Mouse (Mus musculus) cerebellum, postnatal 25 days (tissue): ENCODE data around the gene Sdhc.

Source experiments
- DNase-seq, 2 experiments: peaks; one replicate each; pipeline ENCODE4 v3.0.0; 2021; ENCODE audit warnings: mixed read lengths in 2 of 2

Sdhc gene

DNA sequence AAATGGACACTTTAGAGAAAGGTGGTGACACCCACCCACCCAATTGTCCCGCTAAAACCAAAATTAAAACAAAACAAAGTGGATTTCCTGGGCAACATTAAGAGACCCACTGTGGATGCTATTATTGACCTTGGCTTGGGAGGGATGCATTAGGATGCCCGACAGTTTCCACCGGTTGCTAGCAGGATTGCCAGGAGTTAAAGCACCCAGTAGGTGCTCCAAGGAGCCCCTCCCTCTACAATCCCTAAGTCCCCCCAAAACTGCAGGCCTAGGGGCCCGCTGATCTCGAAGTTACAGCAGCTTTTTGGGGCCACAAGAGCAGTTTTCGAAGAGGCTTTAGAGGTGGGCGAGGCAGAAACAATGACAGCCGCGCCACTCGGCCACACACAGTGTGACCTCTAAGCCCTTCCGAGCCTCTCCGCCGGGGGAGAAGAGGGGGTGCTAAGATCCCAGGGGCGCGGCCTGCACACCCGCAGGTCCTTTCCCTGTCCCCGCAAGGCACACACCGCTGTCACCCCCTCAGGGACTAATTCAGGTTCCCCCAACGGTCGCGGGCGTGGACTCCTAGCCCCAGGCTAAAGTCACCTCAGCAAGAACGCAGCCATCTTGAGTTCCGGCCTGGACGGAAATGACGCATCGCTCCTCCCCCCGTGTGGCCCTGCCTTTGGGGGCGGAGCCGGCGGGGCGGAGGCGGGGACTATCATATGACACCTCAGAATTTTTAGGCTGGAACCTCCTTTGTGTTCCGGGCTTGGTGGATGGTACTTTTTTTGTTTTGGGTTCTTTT lies at the start of gene Sdhc, which contains the start of gene Mpz:
Gene Sdhc, minus strand, starts transcription at position 630 of the 787 bp plus-strand sequence.
Gene Mpz, plus strand, starts transcription at position 738 of the 787 bp plus-strand sequence.
- DNase-seq: peak; percentile 95 to 97

DNA sequence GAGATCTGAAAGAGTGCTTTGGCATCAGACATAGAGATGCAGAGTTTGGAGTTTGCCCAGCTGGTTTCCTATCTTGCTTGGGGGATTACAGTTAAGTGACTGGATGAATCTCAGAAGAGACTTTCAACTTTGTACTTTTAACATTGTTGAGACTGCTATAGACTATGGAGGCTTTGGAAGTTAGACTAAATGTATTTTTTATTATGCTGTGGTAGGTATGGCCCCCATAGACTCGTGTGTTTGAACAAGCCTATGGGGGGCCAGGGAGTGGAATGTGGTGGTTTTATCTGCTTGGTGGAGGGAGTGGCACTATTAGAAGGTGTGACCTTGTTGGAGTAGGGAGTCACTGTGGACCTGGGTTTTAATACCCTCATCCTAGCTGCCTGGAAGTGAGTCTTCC lies 49.1 kb upstream of the Sdhc start:
- no peak for DNase-seq

DNA sequence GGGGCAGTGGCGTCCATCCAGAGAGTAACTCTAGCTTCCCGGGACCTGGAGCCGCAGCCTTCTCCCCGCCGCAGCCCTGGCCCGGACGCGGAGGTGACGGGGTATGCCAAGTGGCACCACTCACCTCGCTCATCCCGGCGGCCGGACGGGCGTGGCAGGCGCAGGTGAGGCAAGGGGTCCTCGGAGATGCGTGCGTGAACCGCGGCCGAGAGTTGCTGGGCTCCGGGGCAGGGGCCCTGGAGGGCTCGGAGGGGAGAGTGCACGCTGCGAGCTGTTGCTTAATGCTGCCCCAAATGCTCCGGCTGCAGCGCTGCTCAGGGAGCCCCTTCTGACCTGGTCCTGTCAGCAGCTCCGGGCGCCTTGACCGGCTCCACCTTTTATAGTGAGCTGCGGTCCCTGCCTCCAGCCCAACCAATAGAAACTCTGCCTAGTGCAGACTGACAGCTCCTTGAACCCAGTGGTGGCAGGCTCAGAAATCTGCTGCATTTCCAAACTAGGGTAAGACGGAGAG lies 45.5 kb upstream of the Sdhc start, which contains the start of gene Pcp4l1:
Gene Pcp4l1, minus strand, starts transcription at position 382 of the 511 bp plus-strand sequence.
- peak; percentile 59 to 74 for DNase-seq

DNA sequence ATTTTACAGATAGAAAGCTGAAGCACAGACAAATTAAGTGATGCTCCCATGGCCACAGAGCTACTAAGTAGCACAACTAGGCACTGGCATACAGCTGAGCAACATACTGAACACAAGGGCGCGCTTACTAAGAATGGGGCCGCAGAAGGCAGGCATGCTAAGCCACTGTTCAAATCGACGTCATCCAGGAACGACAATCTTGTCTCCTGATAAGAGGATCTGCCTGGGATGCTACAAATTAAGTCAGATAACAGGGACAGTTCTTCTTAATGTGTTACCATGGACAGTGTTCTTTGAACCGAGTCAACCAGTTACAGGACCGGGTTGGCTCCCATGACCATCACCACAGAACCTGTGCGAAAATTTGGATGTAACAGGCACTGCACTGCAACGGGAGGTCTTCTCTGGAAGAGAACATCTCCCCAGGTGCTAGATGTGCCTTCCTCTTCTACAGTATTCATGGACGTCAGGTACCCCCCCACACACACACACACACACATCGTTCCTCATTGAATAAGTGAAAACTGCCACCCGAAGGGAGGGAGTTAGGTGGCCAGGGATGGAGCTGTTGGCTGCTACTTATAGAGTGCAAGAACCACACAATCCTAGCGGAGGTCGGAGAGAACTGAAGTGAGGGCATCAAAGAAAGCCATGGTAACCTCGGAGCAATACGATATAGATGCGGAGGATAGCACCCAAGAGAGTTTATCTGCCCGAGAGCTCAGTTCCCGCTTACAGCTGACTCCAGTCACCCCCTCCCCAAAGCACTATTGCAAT lies 44.8 kb upstream of the Sdhc start:
- no peak for DNase-seq

DNA sequence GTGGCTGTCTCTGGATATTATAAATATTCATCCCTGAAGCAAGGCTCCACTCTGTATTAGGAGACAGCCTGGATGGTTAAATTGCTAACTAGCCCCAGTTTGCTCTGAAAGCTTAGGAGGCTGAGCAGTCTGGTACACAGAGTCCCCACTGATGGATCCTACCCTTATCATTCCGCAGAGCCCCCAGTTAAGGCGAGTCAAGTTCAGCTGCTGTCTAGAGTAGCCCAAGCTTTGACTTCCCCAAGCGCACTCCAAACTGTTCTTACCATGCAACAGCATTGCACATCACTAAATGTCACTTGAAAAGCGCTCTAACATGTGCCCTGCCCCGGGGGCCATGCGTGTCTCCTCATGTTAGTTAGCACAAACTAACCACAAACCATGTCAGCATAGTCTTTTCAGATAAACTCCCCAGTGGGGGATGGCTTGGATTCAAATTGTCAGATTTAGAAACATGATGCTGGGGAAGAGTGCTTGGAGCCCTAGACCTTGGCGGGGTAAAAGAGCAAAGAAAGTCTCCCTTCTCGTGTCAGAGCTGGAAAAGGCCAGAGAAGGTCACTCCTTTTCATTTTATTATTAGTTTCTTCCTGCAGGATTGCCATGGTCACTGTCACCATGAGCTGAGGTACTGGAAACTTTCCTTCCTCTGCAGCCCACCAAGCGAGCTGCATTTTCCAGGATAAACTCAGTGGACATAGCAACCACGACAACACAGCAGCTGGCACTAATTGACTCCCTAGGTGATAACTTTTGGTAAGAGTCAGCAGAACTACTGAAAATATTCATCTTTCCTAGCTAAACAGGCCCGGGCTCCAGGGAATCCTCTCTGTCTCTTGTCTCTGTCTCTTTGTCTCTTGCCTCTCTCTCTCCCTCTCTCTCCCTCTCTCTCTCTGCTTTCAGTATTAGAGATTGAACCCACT lies 43.8 kb upstream of the Sdhc start:
- DNase-seq: no peak

DNA sequence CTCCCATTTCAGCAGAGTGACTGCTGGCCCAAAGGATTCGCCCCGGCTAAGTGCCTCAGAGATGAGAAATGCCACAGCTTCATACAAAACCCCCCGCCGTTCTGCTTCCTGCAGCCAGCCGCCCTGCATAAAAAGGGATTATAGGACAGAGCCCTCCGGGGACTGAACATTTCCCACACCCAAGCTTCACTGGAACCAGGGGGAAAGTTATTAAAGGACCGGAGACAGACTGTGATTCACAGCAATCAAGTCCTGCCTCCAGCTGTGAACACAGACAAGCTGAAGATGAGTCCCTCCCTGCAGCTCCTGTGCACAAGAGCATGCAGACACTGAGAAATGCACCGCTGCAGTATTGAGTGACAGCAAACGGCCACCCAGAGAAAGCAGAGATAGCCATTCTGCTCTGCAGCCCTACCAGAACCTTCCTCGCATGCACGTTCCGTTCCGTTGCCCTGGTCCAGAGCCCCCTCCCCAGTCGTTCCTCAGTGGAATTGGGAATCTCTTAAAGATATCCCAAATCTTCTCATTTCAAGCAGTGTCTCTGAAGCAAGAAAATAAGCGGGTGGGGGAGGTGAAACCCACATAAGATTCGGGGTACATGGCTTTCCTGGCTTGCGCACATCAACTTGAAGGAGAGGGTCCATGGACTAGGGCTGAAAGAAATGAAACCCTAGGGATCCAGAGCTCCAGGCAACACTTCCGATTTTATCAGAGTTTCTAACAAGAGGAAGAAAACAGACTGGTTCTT lies 42.9 kb upstream of the Sdhc start:
- no peak for DNase-seq

DNA sequence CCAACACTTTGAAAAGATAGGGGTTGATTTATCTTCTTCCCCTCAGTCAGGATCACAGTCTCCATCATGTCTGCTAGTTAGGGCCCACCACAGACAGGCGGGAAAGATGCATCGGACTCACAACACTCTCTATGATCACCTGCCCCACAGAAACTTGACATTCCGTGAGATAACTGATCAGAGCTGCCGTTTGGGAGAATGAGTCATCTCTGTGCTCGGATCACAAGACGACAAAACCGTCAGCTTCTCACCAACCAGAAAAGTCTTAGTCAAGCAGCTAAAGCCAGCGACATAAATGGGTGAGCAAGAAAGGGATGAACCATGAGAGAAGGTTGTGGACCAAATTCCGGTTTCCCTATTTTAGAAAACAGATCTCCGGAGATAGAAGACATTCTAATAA lies 41.9 kb upstream of the Sdhc start:
- no peak for DNase-seq

DNA sequence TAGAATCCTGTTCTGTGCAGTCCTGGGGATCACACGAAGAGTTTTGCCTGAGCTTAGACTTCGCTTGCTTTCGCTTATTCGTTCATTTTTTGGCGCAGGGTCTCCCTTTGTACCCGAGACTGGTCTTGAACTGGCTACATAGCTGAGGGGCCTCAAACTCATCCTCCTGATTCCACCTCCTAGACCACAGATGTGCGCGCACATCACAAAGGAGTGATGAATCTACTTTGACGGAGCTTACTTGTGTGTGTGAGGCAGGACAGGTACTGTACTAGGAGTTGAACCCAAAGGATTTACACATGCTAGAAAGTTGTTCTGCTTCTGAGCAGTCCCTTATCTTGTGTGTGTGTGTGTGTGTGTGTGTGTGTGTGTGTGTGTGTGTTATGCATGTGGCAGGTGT lies 40.4 kb upstream of the Sdhc start:
- DNase-seq: no peak

DNA sequence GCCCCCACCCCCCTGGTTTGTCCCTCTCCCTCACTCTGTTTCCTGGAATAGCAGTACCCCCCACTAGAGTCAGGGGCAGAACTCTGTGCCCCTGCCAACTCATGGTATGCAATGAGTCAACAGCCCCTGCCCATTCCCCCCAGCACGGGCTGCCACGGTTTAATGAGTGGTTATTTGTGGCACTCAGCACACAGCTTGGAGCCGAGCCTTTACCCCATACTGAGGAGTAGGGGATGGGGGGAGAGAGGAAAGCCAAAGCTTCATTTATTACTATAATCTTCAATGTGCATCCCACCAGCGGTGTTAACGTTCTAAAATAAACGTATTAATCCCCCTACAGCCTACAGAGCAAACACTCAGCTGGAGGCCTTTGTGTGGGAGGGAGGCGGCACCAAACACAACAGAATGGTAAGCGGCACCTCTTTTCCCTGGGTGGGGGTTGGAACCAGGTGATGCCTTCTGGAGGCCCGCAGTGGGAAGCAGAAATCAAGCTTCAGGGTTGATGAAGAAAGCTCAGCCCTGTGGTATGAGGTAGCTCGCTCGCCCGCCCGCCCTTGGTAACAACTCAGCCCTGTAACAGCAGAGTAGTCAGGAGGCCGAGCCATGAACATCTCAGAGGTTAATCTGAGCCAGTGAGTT lies 39.2 kb upstream of the Sdhc start:
- no peak for DNase-seq

DNA sequence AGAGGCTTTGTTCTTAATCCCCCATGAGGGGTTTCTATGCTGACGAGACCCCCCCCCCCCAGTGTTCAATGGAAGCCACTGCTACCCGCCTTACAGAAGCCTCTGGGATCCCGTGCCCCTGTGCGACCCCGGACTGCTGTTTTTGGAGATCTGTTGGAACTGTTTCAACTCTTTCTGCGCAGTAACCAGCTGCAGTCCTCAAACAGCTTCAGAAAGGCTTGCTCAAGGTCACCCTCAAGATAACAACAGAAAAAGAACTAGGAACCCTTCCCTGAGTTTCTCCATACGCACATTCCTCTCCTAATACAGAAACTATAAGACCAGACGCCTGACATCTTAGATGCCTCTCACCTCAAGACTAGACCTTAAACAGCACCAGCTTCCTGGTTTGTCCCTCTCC lies 38.6 kb upstream of the Sdhc start:
- DNase-seq: no peak

DNA sequence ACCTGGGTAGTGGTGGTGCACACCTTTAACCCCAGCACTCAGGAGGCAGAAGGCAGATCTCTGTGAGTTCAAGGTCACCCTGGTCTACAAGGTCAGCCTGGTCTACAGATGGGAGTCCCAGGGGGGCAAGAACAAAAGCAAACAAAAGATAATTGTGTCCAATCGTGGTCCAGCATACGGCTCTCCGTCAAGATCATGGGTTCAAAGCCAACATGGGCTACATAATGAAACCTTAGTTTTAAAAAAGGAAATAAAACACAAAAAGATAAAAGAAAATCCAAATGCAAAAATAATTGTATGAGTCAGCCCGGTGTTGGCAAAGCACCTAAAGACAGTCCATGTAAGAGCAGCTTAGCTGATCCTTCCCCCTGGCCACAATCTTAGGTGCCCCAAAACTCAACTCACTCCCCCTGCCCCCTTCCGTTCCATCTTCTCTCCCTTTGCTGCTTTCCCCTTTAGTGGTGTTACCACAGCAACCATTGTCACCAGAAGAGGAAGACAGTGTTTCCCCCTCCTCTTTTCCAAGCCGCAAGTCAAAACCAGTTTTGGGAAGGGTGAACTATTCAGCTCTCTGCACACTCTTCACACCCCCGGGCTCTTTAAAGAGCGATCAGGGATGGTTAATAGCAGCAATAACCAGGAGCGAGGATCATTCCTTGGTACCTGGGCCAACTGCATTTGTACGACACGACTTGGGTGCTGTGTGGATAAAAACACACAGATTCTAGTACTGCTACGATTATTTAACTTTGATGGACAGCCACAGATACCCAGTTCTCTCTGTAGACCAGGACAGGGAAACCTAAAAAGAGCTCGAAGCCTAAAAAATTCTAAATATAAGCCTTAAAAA lies 37.7 kb upstream of the Sdhc start:
- no peak for DNase-seq

DNA sequence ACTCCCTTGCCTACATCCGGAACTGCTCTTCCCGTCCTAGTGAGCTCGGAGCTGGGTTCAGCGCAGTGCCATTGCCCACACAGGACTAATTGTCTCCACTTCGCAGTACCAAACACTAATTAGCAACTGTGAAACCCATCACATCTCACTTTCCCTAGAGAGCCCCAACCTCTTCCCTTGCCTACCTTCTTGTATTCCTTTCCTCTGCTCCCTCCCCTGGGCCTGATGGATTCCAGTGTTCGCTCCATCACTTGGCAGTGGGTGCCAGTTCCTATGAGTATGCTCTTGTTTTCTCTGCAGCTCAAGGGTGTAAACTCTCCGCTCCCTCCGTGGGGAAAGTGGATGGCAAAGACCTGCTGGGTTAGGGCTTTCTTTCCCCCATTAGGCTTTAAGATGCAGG lies 35.3 kb upstream of the Sdhc start:
- no peak for DNase-seq

DNA sequence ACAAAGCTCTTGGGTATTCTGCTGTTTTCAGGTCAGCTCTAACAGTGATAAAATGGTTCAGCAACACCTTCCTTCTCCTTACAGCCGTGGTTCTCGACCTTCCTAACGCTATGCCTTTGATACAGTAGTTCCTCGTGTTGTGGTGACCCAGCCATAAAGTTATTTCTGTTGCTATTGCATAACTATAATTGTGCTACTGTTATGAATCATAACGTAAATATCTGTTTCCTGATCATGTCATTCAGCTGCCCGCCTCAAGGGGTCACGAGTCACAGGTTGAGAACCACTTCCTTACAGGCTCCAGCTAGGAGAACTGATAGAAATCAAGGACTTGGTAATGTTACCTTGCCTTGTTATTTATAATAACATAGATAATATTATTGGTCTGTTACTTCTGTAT lies 33.9 kb upstream of the Sdhc start:
- no peak for DNase-seq

DNA sequence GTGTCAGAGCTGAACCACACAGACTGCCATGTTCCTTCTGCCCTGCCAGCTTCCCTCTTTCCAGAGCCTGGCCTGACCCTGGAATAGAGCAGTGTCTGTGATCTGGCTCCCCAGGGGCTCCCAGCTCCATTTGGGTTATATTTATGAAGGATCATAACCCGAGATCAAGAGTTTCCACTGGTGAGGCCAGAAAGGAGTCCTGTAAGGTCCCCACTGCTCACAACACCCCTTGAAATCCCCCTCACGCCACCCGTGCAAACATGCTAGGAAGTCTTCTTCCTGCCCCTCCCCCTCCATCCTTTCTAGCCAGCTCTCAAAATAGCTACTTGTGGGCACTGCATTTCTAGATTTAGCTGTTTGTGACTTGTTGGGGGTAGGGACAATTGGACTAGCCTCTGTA lies 33.2 kb upstream of the Sdhc start:
- DNase-seq: no peak

DNA sequence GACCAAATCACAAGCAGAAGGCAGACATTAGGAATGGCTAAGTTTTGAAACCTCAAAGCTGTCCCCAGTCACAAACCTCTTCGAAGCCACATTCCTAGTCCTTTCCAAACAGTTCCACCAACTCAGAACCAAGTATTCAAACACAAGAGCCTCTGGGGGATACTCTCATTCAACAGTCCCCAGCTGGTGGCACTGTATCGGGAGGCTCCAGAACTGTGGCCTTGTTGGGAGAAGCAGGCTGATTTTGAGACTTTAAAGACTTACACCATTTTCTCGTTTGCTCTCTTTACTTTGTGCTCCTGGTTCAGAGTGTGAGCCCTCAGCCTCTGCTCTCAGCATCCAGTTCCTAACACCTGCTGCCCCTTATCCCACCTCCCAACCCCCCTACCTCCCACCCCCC lies 32.6 kb upstream of the Sdhc start:
- no peak for DNase-seq

DNA sequence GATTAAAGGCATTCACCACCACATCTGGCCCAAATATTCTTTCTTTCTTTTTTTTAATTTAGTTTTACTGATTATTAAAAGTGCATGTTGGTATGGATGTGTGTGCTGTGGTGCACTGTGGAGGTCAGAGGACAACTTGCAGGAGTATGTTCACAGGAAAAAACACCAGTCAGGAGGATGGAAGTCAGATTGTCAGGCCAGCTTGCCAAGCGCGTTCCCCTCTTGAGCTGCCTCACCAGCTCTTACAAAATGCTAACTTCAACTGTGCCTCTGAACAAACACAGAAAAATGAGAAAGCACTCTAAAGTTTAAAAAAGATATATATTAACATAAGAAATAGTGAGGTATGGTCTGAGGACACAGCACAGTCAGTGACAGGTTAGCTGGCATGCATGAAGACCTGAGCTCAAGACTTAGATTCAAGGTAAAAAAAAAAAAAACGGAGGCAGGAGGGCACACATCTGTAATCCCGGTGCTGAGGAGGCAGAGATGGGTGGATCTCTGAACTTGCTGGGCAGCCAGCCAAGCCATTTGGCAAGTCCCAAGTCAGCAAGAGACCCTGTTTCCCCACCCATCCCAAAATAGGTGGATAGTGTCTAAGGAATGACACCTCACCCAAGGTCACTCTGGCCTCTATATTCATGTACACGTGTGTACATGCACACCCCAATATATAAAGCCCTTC lies 29.2 kb upstream of the Sdhc start:
- no peak for DNase-seq

DNA sequence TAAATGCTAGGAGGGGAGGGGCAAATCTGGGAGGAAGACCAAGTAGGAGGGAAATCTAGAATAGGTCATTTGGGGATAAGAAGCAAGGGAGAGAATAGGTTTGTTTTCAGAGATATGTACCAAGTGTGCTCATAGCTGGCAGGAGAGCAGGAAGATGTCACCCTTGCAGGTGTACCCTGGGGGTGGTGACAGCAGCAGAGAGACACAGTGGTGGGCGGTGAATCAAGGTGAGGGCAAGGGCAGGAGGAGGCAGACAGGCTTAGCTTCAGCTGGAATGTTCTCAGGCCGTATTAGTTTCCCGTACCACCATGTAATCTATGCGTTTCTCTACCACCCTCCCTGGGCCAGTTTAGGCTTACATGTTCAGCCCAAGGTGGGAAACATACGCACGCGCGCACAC lies 22.4 kb upstream of the Sdhc start:
- no peak for DNase-seq

DNA sequence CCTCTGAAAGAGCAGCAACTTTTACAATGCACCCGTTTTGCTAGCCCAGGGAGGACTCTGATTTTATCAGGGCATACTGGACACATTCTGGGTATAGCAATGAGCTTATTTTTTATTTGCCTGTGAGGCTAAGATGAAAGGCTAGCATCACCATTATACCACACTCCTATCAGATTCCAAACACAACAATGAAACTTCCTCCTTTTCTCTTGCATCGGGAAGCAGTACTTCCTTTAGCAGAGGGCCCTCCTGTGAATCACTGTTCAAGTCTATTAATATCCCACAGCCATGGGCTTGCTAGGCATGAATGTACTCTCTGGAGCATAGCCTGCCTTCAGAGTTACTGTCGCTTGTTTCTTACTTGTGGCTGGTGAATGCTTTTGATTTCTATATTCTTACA lies 20.7 kb upstream of the Sdhc start:
- no peak for DNase-seq

DNA sequence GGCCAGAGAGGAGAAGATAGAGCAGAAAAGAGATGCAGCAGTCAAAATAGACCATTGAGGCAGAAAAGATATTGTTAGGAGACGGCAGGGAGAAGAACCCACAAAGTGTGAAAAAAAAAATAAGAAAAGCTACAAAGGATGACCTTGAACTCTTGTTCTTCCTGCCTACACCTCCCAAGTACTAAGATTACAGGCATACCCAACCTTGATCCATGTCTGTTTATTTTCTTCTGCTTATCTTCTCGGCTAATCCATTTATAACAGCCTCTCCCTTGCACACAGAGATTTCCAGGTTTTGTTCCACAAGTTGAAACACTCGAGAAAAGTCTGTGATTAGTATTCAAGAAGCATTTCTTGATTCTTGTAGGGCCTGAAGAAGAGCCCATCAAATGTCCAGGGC lies 19.5 kb upstream of the Sdhc start:
- no peak for DNase-seq

DNA sequence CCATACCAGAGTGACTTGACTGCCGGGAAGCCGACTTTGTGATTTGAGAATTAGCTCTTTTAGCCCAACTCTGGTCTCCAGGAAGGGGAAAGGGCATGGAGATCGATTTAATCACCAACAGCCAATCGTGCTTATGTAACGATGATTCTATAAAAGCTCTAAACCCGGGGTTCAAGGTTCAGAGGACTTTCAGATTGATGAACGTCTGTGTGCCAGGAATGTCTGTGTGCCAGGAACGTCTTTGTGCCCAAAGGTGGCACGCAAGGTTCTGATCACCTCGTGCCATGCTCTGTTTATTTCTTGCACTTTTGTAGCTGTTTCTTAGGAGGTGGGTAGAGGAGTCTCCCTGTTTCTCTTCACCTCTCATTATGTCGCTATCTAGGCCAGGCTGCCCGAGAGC lies 18.5 kb upstream of the Sdhc start:
- DNase-seq: no peak
